Mouse (Mus musculus) cerebellum, adult 2 months (tissue): ENCODE results near the gene Csf2. TPM values are rescaled to one million over a fixed set of nuclear protein-coding genes. Genes with fewer than 3 reads are reported as not detected.
A peak's percentile ranks its signal among the peaks of the same experiment; 100 is the strongest.

Experiments used
- DNase-seq, 2 experiments: peaks; one replicate each; pipeline ENCODE4 v3.0.0; 2021
- H3K27ac ChIP-seq: fragments of 200-500 bp; 2 replicates; pipeline ENCODE4 v1.5.1; 2012; ENCODE audit warnings: low read length, control low read depth, inconsistent platforms; ENCODE audit not compliant: insufficient read depth
- H3K27me3 ChIP-seq: fragments of 200-500 bp; 2 replicates; pipeline ENCODE4 v1.6.1; 2012; ENCODE audit warnings: inconsistent platforms, mild to moderate bottlenecking, low read length, moderate library complexity; ENCODE audit not compliant: control insufficient read depth, insufficient read depth
- H3K4me1 ChIP-seq: fragments of 200-500 bp; 2 replicates; pipeline ENCODE4 v1.6.1; 2011; ENCODE audit warnings: low read length; ENCODE audit not compliant: control insufficient read depth, insufficient read depth
- H3K4me3 ChIP-seq: fragments of 200-500 bp; replicated peaks from 2 replicates; pipeline ENCODE3; 2011; ENCODE audit warnings: mild to moderate bottlenecking, low read depth, low read length, control low read depth; ENCODE audit not compliant: insufficient read depth
- CTCF ChIP-seq: fragments of 200-500 bp; IDR thresholded peaks from 2 replicates; pipeline ENCODE4 v1.5.1; 2011; ENCODE audit warnings: low read depth, mild to moderate bottlenecking, control low read depth, low read length, moderate library complexity, borderline replicate concordance; ENCODE audit not compliant: insufficient read depth
- POLR2A ChIP-seq: fragments of 200-500 bp; IDR thresholded peaks from 2 replicates; pipeline ENCODE4 v1.6.1; 2011; ENCODE audit warnings: low read length, control low read depth, borderline replicate concordance; ENCODE audit not compliant: insufficient read depth
- WGBS: fragments of 180-500 bp; shearing (Covaris S2); methylation state at CpG from one replicate; pipeline ENCODE4 v1.1.7; 2018; 5-methylcytosine and 5-hydroxymethylcytosine counted together
- polyA plus RNA-seq: library from polyadenylated mRNA; depleted of rRNA; stranded (reverse); fragments of >200 nt; gene quantifications from 2 replicates; pipeline ENCODE4 v1.2.3, GENCODE M21; 2012

The Csf2 gene
- polyA plus RNA-seq, 1 experiment: not detected

GRCm38 (mm10) chr11:54219903-54220740 is 29.3 kb downstream of the Csf2 start:
- TF ChIP-seq CTCF (no peak), POLR2A (no peak)
- DNase-seq: no peak
- H3K4me1 ChIP-seq: peaks cover 13% of the 10 kb centered on the region; the same call in 1 of the 2 replicates
- no peak overlapping the region for H3K4me3 ChIP-seq
- WGBS: 84% methylated on average over 6 of the region's 6 CpGs
- no peaks in the 10 kb centered on the region for H3K27me3 ChIP-seq
- H3K27ac ChIP-seq: no peak overlapping the region

GRCm38 (mm10) chr11:54219191-54219590 is 30.3 kb downstream of the Csf2 start:
- WGBS: 84% methylated on average over 1 of the region's 1 CpGs
- H3K4me1 ChIP-seq: peaks cover 14% of the 10 kb centered on the region; the same call in 1 of the 2 replicates
- no peak for TF ChIP-seq POLR2A
- TF ChIP-seq CTCF: no peak

GRCm38 (mm10) chr11:54217384-54217783 is 32.1 kb downstream of the Csf2 start:
- no peak for TF ChIP-seq CTCF
- TF ChIP-seq POLR2A: no peak
- DNase-seq: peak; percentile 85 to 89
- WGBS: 19% methylated on average over 7 of the region's 7 CpGs
- Histone ChIP-seq H3K4me3 (no peak overlapping the region), H3K27me3 (no peaks in the 10 kb centered on the region), H3K27ac (no peak overlapping the region), H3K4me1 (peaks cover 16% of the 10 kb centered on the region; the same call in 1 of the 2 replicates)

More at GRCm38 (mm10) chr11:54219191-54219590, 30.3 kb downstream of the Csf2 start:
- Histone ChIP-seq H3K4me3 (no peak overlapping the region), H3K27me3 (no peaks in the 10 kb centered on the region), H3K27ac (no peak overlapping the region)
- no peak for DNase-seq

GRCm38 (mm10) chr11:54216091-54216490 is 33.4 kb downstream of the Csf2 start:
- DNase-seq: no peak
- Histone ChIP-seq H3K27me3 (no peaks in the 10 kb centered on the region), H3K4me1 (peaks cover 16% of the 10 kb centered on the region; the same call in 1 of the 2 replicates), H3K27ac (no peak overlapping the region), H3K4me3 (no peak overlapping the region)
- WGBS: 89% methylated on average over 6 of the region's 6 CpGs
- TF ChIP-seq CTCF (no peak), POLR2A (no peak)

GRCm38 (mm10) chr11:54214499-54215443 is 34.7 kb downstream of the Csf2 start:
- DNase-seq: peak; percentile 52 to 73
- TF ChIP-seq POLR2A (no peak), CTCF (no peak)
- no peak overlapping the region for H3K4me3 ChIP-seq
- peaks cover 16% of the 10 kb centered on the region; the same call in 1 of the 2 replicates for H3K4me1 ChIP-seq
- H3K27me3 ChIP-seq: no peaks in the 10 kb centered on the region
- H3K27ac ChIP-seq: no peak overlapping the region
- 68% methylated on average over 9 of the region's 9 CpGs for WGBS

GRCm38 (mm10) chr11:54213631-54214030 is 35.8 kb downstream of the Csf2 start:
- no peak for DNase-seq
- Histone ChIP-seq H3K4me3 (no peak overlapping the region), H3K27me3 (no peaks in the 10 kb centered on the region), H3K4me1 (peaks cover 16% of the 10 kb centered on the region; the same call in 1 of the 2 replicates), H3K27ac (no peak overlapping the region)
- WGBS: 92% methylated on average over 5 of the region's 5 CpGs
- TF ChIP-seq POLR2A (no peak), CTCF (no peak)

GRCm38 (mm10) chr11:54206993-54207392 is 42.5 kb downstream of the Csf2 start:
- Histone ChIP-seq H3K27ac (no peak overlapping the region), H3K4me1 (no peaks in the 10 kb centered on the region), H3K27me3 (no peaks in the 10 kb centered on the region), H3K4me3 (no peak overlapping the region)
- TF ChIP-seq POLR2A (no peak), CTCF (no peak)
- DNase-seq: no peak
- WGBS: 76% methylated on average over 5 of the region's 5 CpGs

GRCm38 (mm10) chr11:54205366-54205765 is 44.1 kb downstream of the Csf2 start:
- no peaks in the 10 kb centered on the region for H3K4me1 ChIP-seq
- no peak overlapping the region for H3K27ac ChIP-seq
- TF ChIP-seq CTCF (no peak), POLR2A (no peak)
- no peak overlapping the region for H3K4me3 ChIP-seq
- no peaks in the 10 kb centered on the region for H3K27me3 ChIP-seq
- 85% methylated on average over 6 of the region's 6 CpGs for WGBS
- no peak for DNase-seq
